Mouse (Mus musculus) c-Kit-positive CD71-negative TER-119-negative erythroid progenitor cells, embryonic 14.5 days (primary cell): ENCODE results near the gene Phospho1.

ENCODE experiments used
- DNase-seq: peaks from one replicate; pipeline ENCODE4 v3.0.0-alpha.2; 2013; ENCODE audit warnings: low read depth

Gene Phospho1

DNA sequence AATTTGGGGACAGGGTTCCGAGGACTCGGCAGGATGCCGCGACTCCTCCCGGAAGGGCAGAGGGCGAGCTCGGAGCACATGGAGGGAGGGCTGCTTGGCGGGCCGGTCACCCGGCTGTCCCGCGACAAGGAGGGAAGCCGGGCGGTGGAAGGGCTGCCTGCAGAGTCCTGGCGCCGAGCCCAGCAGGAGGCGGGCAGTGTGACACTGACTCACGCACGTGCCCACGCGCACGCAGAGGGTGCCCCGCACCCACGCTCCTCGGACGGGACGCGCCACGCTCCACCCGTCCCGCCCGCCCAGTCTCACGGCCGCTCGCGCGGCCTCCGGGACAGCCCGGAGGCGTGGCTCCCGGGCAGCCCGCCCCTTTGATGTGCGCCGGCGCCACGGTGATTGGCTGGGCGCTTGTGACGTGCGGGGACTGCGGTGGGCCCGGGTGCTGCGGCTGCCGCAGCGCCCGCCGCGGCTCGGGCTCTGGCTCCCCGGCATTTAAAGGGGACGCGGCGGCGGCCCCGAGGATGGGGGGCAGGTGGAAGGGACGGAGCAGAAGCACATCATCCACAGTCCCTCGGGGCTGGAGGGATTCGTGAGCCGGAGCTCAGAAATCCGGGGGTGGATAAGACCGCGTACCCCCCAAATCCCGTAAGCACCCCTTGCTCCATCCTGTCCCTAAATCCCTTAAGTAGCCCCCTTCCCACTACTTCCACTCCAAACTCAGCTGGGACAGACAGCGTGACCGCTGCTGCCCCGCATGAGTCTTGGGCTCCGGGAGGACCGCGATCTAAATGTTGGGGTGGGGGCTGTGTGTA is at the start of gene Phospho1:
TSS of gene Phospho1 (plus strand) at position 429 of the 806 bp plus-strand sequence.
- peak; percentile 76 for DNase-seq

DNA sequence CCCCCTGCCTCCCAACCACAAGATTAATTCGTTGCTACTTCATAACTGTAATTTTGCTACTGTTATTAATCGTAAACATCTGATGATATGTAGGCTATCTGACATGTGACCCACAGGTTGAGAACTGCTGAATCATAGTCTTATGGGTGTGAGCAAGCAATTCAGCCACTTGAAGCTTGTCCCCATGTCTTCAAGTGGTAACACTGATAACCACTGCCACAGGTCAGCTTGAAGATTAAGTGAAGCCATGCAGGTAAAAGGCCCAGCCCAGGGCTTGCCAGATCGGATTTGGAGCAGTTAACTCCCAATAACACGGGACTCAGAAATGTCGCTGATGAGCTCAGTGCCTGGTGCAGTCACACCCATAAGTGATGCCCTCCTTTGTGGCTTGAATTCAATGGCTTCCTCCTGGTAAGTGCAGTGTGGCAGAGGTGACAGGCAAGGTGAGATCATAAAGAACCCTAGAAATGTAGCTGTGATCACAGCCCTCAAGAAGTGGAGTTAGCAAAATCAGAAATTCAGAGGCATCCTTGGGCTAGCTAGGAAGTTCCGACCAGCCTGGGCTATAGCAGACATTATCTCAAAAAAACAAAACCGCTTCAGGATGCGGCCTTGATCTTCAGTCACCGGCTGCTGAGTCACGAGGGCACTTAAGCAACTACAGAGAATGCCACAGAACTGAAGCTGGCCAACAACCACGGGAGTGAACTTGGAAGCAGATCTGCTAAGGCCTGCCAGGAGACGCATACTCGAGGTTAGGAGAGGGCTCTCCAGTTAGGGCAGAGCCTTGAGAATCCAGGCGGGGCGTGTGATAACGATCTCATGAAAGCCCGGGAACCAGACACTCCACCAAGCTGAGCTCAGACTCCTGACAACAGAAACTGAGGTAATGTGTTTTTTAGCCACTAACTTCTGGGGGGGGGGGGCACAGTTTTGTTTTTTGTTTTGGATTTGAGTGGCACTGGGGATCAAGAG is 46.7 kb upstream of the Phospho1 start:
- DNase-seq: peak; percentile 48

DNA sequence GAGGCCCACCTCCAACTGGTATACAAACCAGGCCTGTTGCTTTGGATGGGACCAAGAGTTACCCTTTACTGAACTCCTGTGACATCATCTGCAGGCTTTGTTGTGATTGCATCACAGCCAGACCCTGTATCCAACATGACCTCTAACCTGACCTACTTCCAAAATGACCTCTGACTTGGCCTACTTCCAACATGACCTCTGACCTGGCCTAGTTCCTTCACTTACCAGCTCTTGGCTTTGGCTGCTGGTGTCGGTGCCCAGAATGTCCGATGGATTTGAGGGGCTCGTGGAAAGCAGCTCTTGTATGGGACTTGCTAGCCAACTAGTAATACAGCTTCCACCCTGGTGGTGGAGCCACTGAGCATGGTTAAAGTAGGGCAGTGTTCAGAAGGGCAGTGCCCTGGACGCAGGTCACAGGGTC is 45.5 kb upstream of the Phospho1 start:
- peak; percentile 19 for DNase-seq

DNA sequence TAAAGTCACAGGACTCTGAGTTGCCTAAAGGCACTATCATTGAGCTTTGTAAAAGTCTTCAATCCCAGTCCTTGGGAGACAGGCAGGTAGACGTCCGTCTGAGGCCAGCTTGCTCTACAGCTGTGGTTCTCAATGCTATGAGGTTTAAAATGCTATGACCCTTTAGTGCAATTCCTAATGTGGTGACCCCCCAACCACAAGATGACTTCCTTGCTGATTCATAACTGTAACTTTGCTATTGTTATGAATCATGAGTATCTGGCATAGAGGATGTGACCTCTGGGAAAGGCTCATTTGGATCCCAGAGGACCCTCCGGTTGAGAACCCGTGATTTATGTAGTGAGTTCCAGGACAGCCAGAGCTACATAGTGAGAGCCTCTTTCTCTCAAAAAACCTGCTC is 44.9 kb upstream of the Phospho1 start:
- no peak for DNase-seq

DNA sequence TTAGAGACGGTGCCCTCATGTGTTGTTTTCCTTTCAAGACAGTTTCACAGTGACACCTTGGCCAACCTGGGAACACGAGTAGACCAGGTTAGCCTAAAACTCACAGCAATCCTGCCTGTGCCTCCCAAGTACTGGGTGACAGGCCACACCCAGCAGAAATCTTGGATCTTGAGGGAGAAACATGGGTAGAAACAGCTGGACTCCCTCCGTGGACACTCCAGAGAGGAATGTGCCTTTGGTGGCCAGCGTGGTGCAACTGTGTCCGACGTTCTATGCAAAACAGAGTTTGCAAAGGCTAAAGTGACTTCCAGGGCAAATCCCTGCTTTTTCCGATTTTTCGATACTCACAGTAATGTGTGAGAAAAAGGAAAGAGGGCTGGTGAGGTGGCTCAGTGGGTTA is 43.8 kb upstream of the Phospho1 start:
- no peak for DNase-seq

DNA sequence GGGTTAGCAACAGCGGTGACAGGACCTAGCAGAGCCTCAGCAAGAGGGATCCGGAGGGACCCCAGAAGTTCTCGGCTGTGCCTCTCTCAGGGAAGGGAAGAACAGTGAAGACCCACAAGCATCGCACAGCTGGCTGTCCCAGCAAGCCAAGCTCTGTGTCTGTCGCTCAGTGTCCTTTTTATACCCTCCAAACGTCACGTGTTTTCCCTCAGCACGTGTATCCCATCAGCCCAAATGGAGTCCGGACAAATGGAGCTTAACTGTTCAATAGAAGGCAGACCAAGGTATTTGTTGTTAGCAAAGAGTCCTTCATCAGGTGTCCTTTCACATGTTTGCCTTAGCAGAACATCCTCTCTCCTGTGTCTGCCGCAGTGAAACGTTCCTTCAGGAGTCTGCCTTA is 42.7 kb upstream of the Phospho1 start:
- DNase-seq: no peak

DNA sequence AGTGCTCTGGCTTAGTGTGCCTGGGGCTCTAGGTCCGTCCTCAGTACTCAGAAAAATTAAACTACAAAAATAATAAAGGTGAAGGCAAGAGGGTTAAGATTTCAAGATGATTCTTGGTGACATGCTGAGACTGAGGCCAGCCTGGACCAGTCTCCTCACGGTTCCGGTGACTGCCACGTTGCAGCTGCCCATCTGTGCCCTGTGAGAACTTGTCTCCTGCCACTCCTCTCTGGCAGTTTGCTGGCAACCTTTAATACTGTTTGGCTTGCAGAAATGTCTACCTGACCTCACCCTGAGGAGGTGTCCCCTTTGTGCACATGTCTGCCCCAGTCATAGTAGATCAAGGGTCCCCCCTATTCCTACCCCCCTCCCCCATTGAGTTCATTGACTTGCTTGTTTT is 40.8 kb upstream of the Phospho1 start:
- DNase-seq: no peak

DNA sequence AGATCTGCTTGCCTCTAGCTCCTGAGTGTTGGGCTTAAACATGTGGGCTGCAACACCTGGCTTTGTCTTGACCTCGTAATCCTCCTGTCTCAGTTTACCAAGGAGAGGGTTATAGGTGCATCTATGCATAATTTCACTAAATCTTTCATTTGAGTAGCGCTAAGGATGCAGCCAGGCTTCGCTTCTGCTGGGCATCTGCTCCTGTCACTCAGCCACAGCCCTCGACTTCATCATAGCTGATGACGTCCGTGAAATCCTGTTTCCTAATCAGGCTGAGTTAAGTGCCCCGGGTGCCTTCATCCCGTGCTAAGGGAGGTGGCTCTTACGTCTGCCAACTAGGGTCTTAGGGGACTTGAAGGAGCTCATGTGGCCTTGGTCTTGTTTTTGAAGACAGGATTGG is 40.3 kb upstream of the Phospho1 start:
- no peak for DNase-seq

DNA sequence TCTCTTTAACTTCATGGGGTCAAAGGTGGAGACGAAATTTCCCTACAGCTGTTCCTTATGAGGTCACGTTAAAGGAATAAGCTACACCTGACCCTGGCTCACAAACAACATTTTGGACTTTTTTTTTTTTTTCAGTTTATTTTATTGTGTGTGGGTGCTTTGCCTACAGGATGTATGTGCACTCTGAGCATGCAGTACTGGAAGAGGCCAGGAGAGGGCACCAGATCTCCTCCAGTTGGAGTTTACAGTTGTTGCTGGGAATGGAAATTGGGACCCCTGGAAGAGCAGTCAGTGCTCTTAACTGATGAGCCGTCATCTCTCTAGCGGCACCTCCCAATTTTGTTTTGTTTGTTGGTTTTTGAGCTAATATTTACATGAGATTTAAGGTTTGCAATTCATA is 38.6 kb upstream of the Phospho1 start:
- DNase-seq: no peak

DNA sequence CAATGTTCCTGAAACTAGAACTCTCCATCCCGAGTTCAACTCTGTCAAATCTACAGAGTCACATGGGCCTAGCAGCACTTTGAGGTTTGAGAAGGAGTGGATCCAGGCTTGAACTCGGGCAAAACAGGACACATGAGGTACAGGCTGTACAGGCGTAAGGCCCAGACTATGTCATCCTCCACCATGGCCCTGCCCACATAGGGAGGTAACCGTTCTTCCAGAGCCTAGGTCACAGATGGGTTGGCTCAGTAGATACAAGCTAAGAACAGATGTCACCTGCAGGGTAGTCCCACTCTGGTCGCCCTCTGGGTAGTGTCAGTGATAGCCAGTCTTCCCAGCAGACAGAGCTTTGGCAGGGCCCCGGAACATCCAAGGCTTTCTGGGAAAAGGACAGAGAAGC is 37.8 kb upstream of the Phospho1 start:
- no peak for DNase-seq

DNA sequence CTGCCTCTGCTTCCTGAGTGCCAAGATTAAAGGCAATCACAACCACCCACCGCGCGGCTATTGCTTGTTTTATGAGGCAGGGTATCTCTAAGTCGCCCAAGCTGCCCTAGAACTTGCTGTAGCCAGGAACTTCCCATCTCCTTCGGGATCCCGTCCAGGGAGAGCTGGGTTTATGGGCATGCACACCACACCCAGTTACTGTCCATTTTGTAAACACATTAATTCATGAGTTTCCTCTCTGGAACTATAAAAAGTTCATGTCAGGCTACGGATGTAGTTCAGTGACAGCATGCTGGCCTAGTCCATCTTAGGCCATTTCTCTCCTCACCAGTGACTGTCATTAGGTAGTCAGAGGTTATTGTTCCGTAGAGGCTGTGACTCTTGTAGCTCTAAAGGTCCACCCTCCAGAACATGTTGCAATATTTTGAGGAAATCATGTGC is 34.8 kb upstream of the Phospho1 start:
- no peak for DNase-seq

DNA sequence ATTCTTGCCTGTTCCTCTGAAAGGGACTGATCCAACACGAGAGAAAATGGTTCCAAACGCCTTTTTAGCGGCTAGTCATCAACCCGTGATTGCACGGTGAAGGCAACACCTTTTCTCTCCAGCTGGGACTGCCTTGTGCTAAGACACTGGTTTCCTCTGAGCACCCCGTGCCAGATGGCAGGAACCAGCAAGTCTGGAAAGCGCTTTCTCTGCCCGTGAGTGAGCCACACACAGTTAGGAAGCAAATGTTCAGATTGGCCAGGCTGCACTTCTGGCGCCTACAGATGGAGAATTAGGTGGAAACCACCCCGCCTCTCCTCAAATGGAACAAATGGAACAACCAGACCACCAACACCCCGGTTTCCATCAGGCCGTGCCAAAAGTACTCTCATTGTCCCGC is 32.5 kb upstream of the Phospho1 start:
- no peak for DNase-seq

DNA sequence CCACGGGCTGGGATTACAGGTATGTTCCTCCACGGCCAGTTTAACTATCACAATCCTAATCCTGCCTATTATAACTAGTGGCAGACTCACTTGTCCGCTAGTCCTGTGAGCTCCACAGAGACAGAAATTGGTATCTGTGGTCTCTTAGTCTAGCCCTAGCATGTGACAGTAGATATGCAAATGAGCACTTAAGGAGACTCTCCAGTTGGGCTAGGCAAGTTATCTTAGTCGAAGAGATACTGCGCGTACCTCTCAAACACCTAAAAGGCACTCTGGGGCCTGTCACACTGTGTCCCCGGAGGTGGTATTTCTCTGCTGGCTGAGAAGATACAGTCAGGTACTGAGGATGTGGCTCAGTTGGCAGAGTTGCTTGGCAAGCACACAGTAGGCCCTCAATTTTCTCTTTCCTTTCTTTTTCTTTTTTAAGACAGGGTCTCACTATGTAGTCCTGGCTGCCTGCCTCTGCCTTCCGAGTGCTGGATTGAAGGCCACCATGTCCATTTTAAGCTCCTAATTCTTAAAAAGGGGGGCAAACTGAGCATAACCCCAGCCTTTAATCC is 31.3 kb upstream of the Phospho1 start:
- DNase-seq: no peak

DNA sequence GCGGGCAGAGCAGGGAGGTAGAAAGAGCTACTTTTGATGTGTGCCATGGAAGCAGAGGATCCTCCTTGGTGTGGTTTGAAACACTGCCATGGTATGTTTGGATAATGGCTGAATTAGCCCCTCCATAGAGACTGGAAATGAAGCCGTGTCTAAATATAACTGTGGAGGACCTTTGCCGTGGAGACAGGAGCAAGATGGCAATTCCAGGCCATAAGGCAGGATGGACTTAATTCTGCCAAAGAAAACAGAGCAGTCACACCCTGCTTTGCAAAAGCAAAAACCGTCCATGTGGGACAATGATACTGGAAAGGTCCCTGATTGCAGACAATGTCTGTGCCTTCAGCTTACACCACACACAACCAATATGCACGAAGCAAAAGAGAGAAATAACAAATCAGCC is 30.1 kb upstream of the Phospho1 start:
- no peak for DNase-seq

DNA sequence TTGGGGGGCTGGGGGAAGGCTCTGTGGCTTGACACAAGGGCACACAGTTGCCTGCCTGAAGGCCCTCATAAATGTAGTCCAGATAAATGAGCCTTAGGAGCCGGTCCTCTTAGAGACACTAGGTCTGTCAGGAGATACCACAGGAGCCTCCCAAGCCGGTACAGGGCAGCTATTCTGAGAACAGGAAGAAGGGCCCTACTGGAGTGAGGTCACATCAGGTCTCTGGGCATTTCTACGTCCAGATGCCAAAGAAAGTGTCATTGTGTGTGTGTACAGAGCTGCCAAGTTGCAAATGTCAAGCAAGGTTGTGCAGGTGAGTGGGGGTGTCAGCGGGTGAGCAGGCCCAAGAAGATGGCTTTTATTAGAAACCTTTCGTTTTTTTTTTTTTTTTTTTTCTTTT is 28.7 kb upstream of the Phospho1 start:
- no peak for DNase-seq

DNA sequence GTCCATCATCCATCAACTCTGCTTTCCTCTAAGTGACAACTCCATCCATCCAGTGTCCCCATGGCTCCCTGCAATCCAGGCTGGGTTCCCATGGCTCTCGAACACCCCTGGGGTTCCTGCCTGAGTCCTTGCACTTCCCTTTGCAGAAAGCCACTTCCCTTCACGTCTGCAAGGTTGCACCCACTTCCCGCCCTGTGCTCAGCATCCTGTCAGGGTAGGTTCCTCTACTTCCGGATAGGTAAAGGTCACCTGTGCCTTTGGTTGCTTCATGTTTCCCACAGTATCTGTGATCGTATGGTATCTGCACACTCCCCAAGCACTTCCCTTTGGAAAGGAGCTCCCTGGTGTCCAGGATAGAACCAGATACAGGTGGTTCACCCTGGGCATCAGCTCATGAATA is 19.3 kb upstream of the Phospho1 start:
- no peak for DNase-seq

DNA sequence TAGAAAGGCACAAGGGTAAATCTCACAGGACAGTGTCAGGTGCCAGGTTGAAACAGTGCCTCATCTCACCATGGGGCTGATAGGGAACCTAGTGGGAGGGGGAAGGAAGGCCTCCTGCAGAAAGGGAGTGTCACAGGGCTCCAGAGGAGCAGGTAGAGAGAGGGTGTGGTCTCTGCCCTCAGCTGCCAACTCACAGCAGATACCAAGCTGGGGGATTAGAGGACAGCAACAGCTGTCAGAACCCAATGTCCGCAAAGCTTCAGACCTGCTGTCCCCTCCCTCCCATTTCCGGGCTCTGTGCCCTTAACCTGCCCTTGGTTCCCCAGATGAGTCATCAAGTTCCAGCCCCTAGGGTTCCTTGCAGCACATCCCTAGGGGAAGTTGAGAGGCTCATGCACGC is 18.8 kb upstream of the Phospho1 start:
- no peak for DNase-seq

DNA sequence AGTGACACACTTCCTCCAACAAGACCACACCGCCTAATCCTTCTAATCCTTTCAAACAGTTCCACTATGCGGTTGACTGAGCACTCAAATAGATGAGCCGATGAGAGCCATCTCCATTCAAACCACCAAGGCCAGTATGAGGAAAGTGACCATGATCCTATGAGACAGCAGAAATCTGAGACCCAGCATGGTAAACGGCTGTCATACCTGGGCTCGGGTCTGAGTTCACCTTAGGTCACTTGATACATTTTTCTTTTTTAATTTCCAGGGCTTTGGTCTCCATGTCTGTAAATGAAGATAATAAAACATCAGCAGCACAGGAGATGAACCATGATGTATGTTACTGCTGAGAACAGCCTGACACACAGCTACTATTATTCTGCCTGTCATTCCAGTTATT is 16.4 kb upstream of the Phospho1 start:
- no peak for DNase-seq

DNA sequence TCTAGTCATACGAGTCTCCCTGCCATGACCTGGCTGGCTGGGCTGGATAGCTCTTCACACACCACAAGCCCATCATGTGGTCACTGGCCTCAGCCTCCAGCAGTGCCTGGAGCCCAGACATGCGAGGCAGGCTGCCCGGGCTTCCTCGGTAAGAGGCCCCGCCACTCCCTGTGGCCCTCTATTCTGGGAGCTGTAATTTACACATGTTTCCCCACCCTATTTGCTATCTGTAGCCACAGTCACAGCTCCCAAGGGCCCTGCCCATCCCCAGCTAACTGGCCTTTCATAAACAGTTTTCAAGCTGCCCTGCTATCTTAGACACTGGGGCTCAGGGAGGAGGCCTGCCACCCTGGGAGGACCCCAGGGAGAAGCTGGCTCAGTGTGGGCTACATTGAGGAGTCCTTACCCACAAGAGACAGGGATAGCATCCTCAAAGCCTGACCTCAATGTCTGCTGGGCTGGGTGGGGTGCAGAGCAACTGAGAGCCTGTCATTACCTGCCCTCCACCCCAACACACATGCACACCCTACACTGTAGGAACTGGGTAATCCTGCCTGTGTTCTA is 15.8 kb upstream of the Phospho1 start:
- no peak for DNase-seq

DNA sequence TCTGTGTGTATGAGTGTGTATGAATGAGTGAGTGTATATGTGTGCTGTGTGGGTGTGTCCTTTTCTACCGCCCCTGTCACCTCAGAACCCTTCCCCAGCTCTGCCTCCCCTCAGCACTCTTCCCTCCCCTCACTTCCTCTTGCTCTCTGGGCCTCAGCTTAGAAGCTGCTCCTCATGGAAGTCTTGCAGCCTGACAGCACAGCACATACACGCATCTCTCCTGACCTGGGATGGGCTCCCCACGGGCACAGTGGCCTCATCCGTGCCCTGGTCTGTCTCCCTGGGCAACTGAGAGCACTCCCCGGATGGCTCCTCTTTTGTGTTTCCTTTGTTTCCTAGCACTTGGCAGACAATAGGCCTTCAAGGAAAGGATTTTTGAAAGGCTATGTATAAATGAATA is 14.7 kb upstream of the Phospho1 start:
- DNase-seq: no peak

DNA sequence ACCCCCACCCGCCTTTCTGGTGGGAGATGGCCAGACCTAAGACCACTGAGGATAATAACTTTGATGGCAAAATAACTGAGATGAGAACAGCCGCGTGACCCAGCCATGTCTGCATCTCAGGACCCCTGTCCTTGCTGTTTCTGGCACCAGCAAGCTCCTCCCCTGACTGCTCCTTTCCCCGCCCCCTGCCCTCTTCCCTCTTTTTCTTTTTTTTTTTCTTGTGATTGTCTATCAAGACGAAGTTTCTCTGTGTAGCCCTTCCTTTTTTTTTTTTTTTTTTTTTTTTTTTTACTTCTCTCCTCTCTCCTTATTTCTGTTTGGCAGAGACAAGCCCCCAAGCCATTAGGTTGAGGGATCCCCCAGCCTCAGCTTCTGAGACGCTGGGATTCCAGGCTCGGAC is 13.5 kb upstream of the Phospho1 start:
- DNase-seq: no peak

DNA sequence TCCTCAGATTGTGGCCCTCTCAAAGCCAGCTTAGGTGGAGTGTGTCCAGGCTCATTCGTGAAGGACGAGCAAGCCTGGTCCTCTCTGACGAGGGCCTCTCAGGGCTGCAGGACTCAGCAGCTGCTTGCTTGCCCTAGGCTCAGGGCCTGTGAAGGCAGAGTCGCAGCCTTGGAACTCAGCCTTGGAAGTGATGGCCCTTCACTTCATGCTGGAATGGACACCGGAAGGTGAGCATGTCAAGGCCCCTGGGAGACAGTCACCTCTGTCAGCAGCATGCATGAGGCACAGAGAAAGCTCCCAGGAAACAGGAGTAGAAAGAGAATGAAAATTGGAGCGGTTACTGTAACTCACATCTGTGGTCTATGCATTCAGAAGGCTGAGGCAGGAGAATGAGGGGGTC is 12.6 kb upstream of the Phospho1 start:
- DNase-seq: no peak
